Mouse (Mus musculus): ENCODE measurements around the gene Dlgap3. TPM values are rescaled to one million over a fixed set of nuclear protein-coding genes. Genes with fewer than 3 reads are reported as not detected.

The Dlgap3 gene
- polyA plus RNA-seq, 2 experiments = 1.1 to 1.4 TPM

GRCm38 (mm10) chr4:127243552-127243951 is 74.5 kb downstream of the Dlgap3 start, which contains the start of gene Smim12:
Gene Smim12 (plus strand): TSS chr4:127243784.
- H3K36me3 ChIP-seq (ENCODE audit: control insufficient read depth, insufficient read depth, low read length) = peaks cover 20% of the 10 kb centered on the region
- H3K27me3 ChIP-seq (ENCODE audit: control insufficient read depth, insufficient read depth, low read length) = no peaks in the 10 kb centered on the region
- H3K9ac ChIP-seq (ENCODE audit: low read depth, low read length, severe bottlenecking) = peak within 1 kb of the TSS; percentile 93
- peak; percentile 99 for ATAC-seq (ENCODE audit: low FRiP score, low read depth)
- peak; percentile 81; the same call in 1 of the 2 replicates for TF ChIP-seq POLR2A (IDR thresholded peaks at IDR 0.05; ENCODE audit: borderline replicate concordance, extremely low read depth, insufficient read depth, insufficient read length)
- peak; percentile 97 for DNase-seq (ENCODE audit: low spot score)
- peak within 1 kb of the TSS; percentile 97 for H3K4me3 ChIP-seq (replicated peaks; ENCODE audit: low read length)
- H3K27ac ChIP-seq (replicated peaks; ENCODE audit: low read depth, low read length) = no peak within 1 kb of the TSS
- H3K4me1 ChIP-seq (ENCODE audit: control insufficient read depth, insufficient read depth, low read length) = peaks cover 7% of the 10 kb centered on the region
- peak within 1 kb of the TSS; percentile 85 for H3K4me2 ChIP-seq (replicated peaks; ENCODE audit: low read depth, low read length, severe bottlenecking)
- no peaks in the 10 kb centered on the region for H3K9me3 ChIP-seq (ENCODE audit: control insufficient read depth, low read length)
- under 1% methylated on average over 28 of the region's 29 CpGs for WGBS

- no peak for TF ChIP-seq POLR2A (IDR thresholded peaks at IDR 0.05; ENCODE audit: borderline replicate concordance, extremely low read depth, insufficient read depth, insufficient read length)
- DNase-seq (ENCODE audit: low spot score) (no peak), ATAC-seq (ENCODE audit: low FRiP score, low read depth) (peak; percentile 68)
- 0% methylated on average over 26 of the region's 26 CpGs for WGBS
- peak overlapping the region; percentile 93 for H3K9ac ChIP-seq (ENCODE audit: low read depth, low read length, severe bottlenecking)
- no peaks in the 10 kb centered on the region for H3K27me3 ChIP-seq (ENCODE audit: control insufficient read depth, insufficient read depth, low read length)
- H3K4me2 ChIP-seq (replicated peaks; ENCODE audit: low read depth, low read length, severe bottlenecking) = peak overlapping the region; percentile 85
- no peaks in the 10 kb centered on the region for H3K9me3 ChIP-seq (ENCODE audit: control insufficient read depth, low read length)
- peak overlapping the region; percentile 97 for H3K4me3 ChIP-seq (replicated peaks; ENCODE audit: low read length)
- no peak overlapping the region for H3K27ac ChIP-seq (replicated peaks; ENCODE audit: low read depth, low read length)
- peaks cover 7% of the 10 kb centered on the region for H3K4me1 ChIP-seq (ENCODE audit: control insufficient read depth, insufficient read depth, low read length)
- H3K36me3 ChIP-seq (ENCODE audit: control insufficient read depth, insufficient read depth, low read length) = peaks cover 21% of the 10 kb centered on the region
Observed at GRCm38 (mm10) chr4:127243953-127244352, 74.9 kb downstream of the Dlgap3 start.

GRCm38 (mm10) chr4:127249701-127250349 is 80.8 kb downstream of the Dlgap3 start:
- TF ChIP-seq POLR2A (IDR thresholded peaks at IDR 0.05; ENCODE audit: borderline replicate concordance, extremely low read depth, insufficient read depth, insufficient read length) = no peak
- peak; percentile 80; the same call in 1 of the 2 replicates for ATAC-seq (ENCODE audit: low FRiP score, low read depth)
- WGBS = 4% methylated on average over 5 of the region's 5 CpGs

GRCm38 (mm10) chr4:127251963-127252585 is 83.1 kb downstream of the Dlgap3 start:
- TF ChIP-seq POLR2A (IDR thresholded peaks at IDR 0.05; ENCODE audit: borderline replicate concordance, extremely low read depth, insufficient read depth, insufficient read length) = no peak
- H3K9ac ChIP-seq (ENCODE audit: low read depth, low read length, severe bottlenecking) = no peak overlapping the region
- H3K27me3 ChIP-seq (ENCODE audit: control insufficient read depth, insufficient read depth, low read length) = no peaks in the 10 kb centered on the region
- WGBS = 52% methylated on average over 22 of the region's 22 CpGs
- H3K36me3 ChIP-seq (ENCODE audit: control insufficient read depth, insufficient read depth, low read length) = peaks cover 20% of the 10 kb centered on the region
- H3K4me2 ChIP-seq (replicated peaks; ENCODE audit: low read depth, low read length, severe bottlenecking) = no peak overlapping the region
- H3K27ac ChIP-seq (replicated peaks; ENCODE audit: low read depth, low read length) = no peak overlapping the region
- H3K4me1 ChIP-seq (ENCODE audit: control insufficient read depth, insufficient read depth, low read length) = no peaks in the 10 kb centered on the region
- ATAC-seq (ENCODE audit: low FRiP score, low read depth) = no peak
- H3K4me3 ChIP-seq (replicated peaks; ENCODE audit: low read length) = no peak overlapping the region
- H3K9me3 ChIP-seq (ENCODE audit: control insufficient read depth, low read length) = no peaks in the 10 kb centered on the region
- no peak for DNase-seq (ENCODE audit: low spot score)

More at GRCm38 (mm10) chr4:127249701-127250349, 80.8 kb downstream of the Dlgap3 start:
- H3K4me3 ChIP-seq (replicated peaks; ENCODE audit: low read length) = no peak overlapping the region
- H3K4me1 ChIP-seq (ENCODE audit: control insufficient read depth, insufficient read depth, low read length) = no peaks in the 10 kb centered on the region; the same call in 1 of the 2 replicates
- H3K27ac ChIP-seq (replicated peaks; ENCODE audit: low read depth, low read length) = no peak overlapping the region
- peaks cover 28% of the 10 kb centered on the region for H3K36me3 ChIP-seq (ENCODE audit: control insufficient read depth, insufficient read depth, low read length)
- peak; percentile 90 for DNase-seq (ENCODE audit: low spot score)
- H3K4me2 ChIP-seq (replicated peaks; ENCODE audit: low read depth, low read length, severe bottlenecking) = no peak overlapping the region
- H3K9me3 ChIP-seq (ENCODE audit: control insufficient read depth, low read length) = no peaks in the 10 kb centered on the region
- H3K9ac ChIP-seq (ENCODE audit: low read depth, low read length, severe bottlenecking) = no peak overlapping the region
- no peaks in the 10 kb centered on the region for H3K27me3 ChIP-seq (ENCODE audit: control insufficient read depth, insufficient read depth, low read length)

- Histone ChIP-seq H3K27me3 (ENCODE audit: control insufficient read depth, insufficient read depth, low read length) (no peaks in the 10 kb centered on the region), H3K4me3 (replicated peaks; ENCODE audit: low read length) (no peak overlapping the region), H3K9me3 (ENCODE audit: control insufficient read depth, low read length) (no peaks in the 10 kb centered on the region), H3K9ac (ENCODE audit: low read depth, low read length, severe bottlenecking) (no peak overlapping the region), H3K4me1 (ENCODE audit: control insufficient read depth, insufficient read depth, low read length) (no peaks in the 10 kb centered on the region), H3K4me2 (replicated peaks; ENCODE audit: low read depth, low read length, severe bottlenecking) (no peak overlapping the region), H3K36me3 (ENCODE audit: control insufficient read depth, insufficient read depth, low read length) (no peaks in the 10 kb centered on the region), H3K27ac (replicated peaks; ENCODE audit: low read depth, low read length) (no peak overlapping the region)
- DNase-seq (ENCODE audit: low spot score) = no peak
- TF ChIP-seq POLR2A (IDR thresholded peaks at IDR 0.05; ENCODE audit: borderline replicate concordance, extremely low read depth, insufficient read depth, insufficient read length) = no peak
- ATAC-seq (ENCODE audit: low FRiP score, low read depth) = no peak
- 47% methylated on average over 5 of the region's 5 CpGs for WGBS
Observed at GRCm38 (mm10) chr4:127256739-127257138, 87.7 kb downstream of the Dlgap3 start.
